Mouse (Mus musculus): ENCODE results near the gene Gm4869. TPM values are rescaled to one million over a fixed set of nuclear protein-coding genes. Genes with fewer than 3 reads are reported as not detected.
"Not testable (repeated sequence)": the region's sequence is repeated elsewhere in the genome, so short reads cannot be mapped to it uniquely, and the experiment has no call there.

Gene Gm4869
- polyA plus RNA-seq, 1 experiment from 2014 or later: not detected

DNA sequence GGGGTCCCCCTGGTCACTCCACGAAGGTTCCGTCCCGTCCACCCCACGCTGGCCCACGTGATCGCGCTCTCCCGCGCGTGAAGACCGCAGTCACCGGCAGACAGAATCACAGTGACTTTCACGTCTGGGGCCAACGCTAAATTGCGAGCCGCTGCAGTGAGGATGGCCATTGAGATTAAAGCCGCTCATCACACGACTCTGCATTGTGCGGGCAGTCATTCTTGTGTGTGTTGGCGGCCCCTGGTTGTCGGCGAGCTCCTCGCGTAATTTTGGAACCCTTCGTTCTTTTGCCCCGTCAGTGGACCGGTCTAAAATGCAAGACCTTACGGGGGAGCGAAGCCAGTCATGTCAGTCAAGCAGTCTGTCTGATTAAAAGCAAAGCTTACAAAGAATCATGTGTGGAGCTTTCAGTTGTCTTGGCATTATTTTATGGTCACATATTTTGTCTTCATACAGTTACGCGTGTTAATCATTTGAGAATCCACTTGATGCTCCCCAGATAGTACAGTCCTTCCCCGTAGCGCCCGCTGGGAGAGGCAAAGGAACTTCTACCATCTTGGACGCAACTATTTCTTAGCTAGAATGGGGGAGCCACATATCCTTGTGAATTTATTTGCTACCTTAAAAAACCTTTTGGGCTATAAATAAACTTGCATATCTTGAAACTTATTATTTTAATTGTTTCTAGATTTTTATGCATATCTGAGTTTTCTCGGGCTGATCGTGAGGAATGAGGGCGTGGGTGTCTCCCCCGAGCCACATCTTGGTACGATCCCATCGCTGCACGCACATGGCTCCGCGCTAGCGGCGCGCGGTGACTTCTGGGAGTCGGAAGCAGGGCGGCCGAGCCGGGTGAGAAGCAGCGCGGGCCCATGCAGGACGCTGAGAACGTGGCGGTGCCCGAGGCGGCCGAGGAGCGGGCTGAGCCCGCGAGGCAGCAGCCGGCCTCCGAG lies 26.7 kb upstream of the Gm4869 start, which contains the start of gene Eif3b:
Eif3b (plus strand) TSS at position 840 of the 953 bp plus-strand sequence.
- Histone ChIP-seq H3K4me1 (replicated peaks; ENCODE audit: control insufficient read depth, insufficient read depth, low read length) (peaks cover 28% of the 10 kb centered on the region), H3K4me2 (ENCODE audit: low read length) (peak within 1 kb of the TSS; percentile 88), H3K4me3 (replicated peaks; ENCODE audit: low read length) (peak within 1 kb of the TSS; percentile 94), H3K27me3 (replicated peaks; ENCODE audit: control insufficient read depth, insufficient read depth, low read length) (no peaks in the 10 kb centered on the region), H3K9ac (replicated peaks; ENCODE audit: low read depth, low read length) (peak within 1 kb of the TSS; percentile 91), H3K36me3 (ENCODE audit: control insufficient read depth, insufficient read depth) (no peaks in the 10 kb centered on the region), H3K27ac (ENCODE audit: low read length) (peak within 1 kb of the TSS; percentile 94), H3K9me3 (ENCODE audit: control insufficient read depth, low read length) (no peaks in the 10 kb centered on the region)
- WGBS: under 1% methylated on average over 65 of the region's 65 CpGs
- ATAC-seq: peak; percentile 95

DNA sequence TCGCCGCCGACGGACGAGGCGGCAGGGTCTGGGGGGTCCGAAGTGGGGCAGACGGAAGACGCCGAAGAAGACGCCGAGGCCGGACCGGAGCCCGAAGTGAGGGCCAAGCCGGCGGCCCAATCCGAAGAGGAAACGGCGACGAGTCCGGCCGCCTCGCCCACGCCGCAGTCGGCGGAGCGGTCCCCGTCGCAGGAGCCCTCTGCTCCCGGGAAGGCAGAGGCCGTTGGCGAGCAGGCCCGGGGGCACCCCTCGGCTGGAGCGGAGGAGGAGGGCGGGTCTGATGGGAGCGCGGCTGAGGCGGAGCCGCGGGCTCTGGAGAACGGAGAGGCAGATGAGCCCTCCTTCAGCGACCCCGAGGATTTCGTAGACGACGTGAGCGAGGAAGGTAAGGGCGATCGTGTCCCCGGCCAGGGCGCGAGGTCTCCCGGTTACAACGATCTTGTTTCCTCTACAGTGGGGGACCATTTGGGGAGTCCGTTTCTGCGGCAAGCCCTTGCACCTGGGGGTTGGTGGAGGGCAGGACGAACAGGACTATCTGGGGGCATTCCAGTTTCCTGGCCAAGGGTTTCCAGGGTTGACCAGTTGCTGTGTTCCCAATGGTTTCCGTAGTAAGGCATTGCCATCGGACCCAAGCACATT lies 25.9 kb upstream of the Gm4869 start:
- H3K9me3 ChIP-seq (ENCODE audit: control insufficient read depth, low read length): no peaks in the 10 kb centered on the region
- no peaks in the 10 kb centered on the region for H3K36me3 ChIP-seq (ENCODE audit: control insufficient read depth, insufficient read depth)
- peaks cover 28% of the 10 kb centered on the region for H3K4me1 ChIP-seq (replicated peaks; ENCODE audit: control insufficient read depth, insufficient read depth, low read length)
- peak overlapping the region; percentile 91 for H3K9ac ChIP-seq (replicated peaks; ENCODE audit: low read depth, low read length)
- H3K27ac ChIP-seq (ENCODE audit: low read length): peak overlapping the region; percentile 63
- H3K4me2 ChIP-seq (ENCODE audit: low read length): peak overlapping the region; percentile 88
- H3K27me3 ChIP-seq (replicated peaks; ENCODE audit: control insufficient read depth, insufficient read depth, low read length): no peaks in the 10 kb centered on the region
- peak; percentile 19; the same call in 1 of the 2 replicates for ATAC-seq
- under 1% methylated on average over 61 of the region's 62 CpGs for WGBS
- H3K4me3 ChIP-seq (replicated peaks; ENCODE audit: low read length): peak overlapping the region; percentile 94

DNA sequence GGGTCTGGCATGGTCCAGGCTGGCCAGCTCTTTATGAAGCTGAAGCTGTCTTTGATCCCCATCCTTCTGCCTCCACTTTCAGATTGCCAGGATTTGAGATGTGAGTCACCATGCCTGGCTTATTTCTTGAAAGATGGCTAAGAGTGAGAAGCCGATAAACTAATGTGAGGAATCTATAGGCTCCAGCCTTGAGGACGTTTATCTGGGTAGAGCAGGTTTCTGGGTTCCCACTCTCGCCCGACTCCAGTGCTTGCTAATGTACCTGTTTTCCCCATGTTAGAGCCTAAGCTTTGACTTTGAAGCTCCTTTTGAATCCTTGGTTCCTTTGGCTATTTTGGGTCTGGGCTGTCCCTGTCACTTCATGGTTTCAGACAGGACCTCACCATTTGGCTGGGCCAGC lies 24.8 kb upstream of the Gm4869 start:
- Histone ChIP-seq H3K9me3 (ENCODE audit: control insufficient read depth, low read length) (no peaks in the 10 kb centered on the region), H3K9ac (replicated peaks; ENCODE audit: low read depth, low read length) (no peak overlapping the region), H3K36me3 (ENCODE audit: control insufficient read depth, insufficient read depth) (no peaks in the 10 kb centered on the region), H3K4me1 (replicated peaks; ENCODE audit: control insufficient read depth, insufficient read depth, low read length) (peaks cover 28% of the 10 kb centered on the region), H3K27me3 (replicated peaks; ENCODE audit: control insufficient read depth, insufficient read depth, low read length) (no peaks in the 10 kb centered on the region), H3K4me2 (ENCODE audit: low read length) (peak overlapping the region; percentile 88), H3K27ac (ENCODE audit: low read length) (no peak overlapping the region), H3K4me3 (replicated peaks; ENCODE audit: low read length) (peak overlapping the region; percentile 94)
- 68% methylated on average over 4 of the region's 4 CpGs for WGBS
- no peak for ATAC-seq

DNA sequence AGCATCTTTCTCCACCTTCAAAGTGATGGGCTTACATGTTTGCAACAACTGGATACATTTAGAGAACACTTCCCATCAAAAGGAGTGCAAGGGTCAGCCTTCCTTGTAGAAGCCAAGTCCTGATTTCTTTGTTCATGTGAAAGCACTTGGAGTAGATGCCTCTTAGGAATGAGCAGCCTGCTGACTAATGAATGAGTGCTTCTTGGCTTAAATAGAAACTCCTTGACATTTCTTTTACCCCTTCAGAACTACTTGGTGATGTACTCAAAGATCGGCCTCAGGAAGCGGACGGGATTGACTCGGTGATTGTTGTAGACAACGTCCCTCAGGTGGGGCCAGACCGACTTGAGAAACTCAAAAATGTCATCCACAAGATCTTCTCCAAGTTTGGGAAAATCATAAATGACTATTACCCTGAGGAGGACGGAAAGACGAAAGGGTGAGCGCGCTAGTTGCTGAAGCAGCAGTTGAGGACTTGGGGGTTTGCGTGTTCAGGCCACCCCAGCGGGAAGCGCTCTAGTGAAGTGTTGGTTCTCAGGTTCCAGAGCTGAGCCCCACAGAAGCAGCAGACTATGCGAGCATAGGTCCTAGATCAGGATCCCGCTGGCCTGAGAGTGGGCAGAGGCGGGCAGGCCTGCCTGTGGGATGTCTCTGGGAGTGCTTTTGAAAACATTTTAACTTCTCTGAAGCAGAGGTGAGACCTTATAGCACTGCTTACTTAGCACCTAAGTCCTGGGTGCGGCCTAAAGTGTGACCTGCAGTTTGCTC lies 20.2 kb upstream of the Gm4869 start:
- peaks cover 25% of the 10 kb centered on the region for H3K36me3 ChIP-seq (ENCODE audit: control insufficient read depth, insufficient read depth)
- H3K9ac ChIP-seq (replicated peaks; ENCODE audit: low read depth, low read length): no peak overlapping the region
- WGBS: 94% methylated on average over 17 of the region's 17 CpGs
- no peak for ATAC-seq
- no peak overlapping the region for H3K27ac ChIP-seq (ENCODE audit: low read length)
- no peaks in the 10 kb centered on the region for H3K27me3 ChIP-seq (replicated peaks; ENCODE audit: control insufficient read depth, insufficient read depth, low read length)
- H3K4me3 ChIP-seq (replicated peaks; ENCODE audit: low read length): no peak overlapping the region
- no peaks in the 10 kb centered on the region for H3K9me3 ChIP-seq (ENCODE audit: control insufficient read depth, low read length)
- H3K4me2 ChIP-seq (ENCODE audit: low read length): no peak overlapping the region
- H3K4me1 ChIP-seq (replicated peaks; ENCODE audit: control insufficient read depth, insufficient read depth, low read length): peaks cover 20% of the 10 kb centered on the region

DNA sequence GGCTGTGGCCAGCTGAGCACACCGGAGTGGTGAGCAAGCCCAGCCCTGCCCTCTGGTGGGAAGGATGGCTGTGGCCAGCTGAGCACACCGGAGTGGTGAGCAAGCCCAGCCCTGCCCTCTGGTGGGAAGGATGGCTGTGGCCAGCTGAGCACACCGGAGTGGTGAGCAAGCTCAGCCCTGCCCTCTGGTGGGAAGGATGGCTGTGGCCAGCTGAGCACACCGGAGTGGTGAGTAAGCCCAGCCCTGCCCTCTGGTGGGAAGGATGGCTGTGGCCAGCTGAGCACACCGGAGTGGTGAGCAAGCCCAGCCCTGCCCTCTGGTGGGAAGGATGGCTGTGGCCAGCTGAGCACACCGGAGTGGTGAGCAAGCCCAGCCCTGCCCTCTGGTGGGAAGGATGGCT lies 6.3 kb upstream of the Gm4869 start:
- not testable (repeated sequence) for ATAC-seq; H3K9ac ChIP-seq (replicated peaks; ENCODE audit: low read depth, low read length); H3K4me3 ChIP-seq (replicated peaks; ENCODE audit: low read length); H3K4me1 ChIP-seq (replicated peaks; ENCODE audit: control insufficient read depth, insufficient read depth, low read length); H3K27me3 ChIP-seq (replicated peaks; ENCODE audit: control insufficient read depth, insufficient read depth, low read length); H3K9me3 ChIP-seq (ENCODE audit: control insufficient read depth, low read length); H3K27ac ChIP-seq (ENCODE audit: low read length); H3K4me2 ChIP-seq (ENCODE audit: low read length)
- H3K36me3 ChIP-seq (ENCODE audit: control insufficient read depth, insufficient read depth): peaks cover 56% of the 10 kb centered on the region
- WGBS: 83% methylated on average over 2 of the region's 6 CpGs

DNA sequence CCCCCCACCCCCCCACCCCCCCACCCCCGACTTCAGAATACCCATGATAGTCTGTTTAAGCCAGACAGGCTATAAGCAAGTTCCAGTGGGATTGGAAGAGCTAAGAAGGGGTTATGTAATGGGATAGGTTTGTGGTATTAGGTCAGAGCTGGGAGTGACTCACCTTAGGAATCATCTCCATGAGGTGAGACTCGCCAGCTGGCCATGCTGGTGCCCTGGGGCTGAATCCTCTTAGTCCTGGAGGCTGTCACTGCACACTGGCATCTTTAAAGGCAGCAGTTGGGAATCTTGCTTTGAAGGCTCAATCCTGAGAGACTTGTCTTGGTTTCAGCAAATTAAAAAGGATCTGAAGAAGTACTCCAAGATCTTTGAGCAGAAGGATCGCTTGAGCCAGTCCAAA lies 4.0 kb upstream of the Gm4869 start:
- 91% methylated on average over 2 of the region's 3 CpGs for WGBS
- H3K4me1 ChIP-seq (replicated peaks; ENCODE audit: control insufficient read depth, insufficient read depth, low read length): no peaks in the 10 kb centered on the region
- ATAC-seq: no peak
- H3K36me3 ChIP-seq (ENCODE audit: control insufficient read depth, insufficient read depth): peaks cover 47% of the 10 kb centered on the region
- H3K9ac ChIP-seq (replicated peaks; ENCODE audit: low read depth, low read length): no peak overlapping the region
- H3K9me3 ChIP-seq (ENCODE audit: control insufficient read depth, low read length): no peaks in the 10 kb centered on the region
- no peak overlapping the region for H3K4me3 ChIP-seq (replicated peaks; ENCODE audit: low read length)
- H3K27me3 ChIP-seq (replicated peaks; ENCODE audit: control insufficient read depth, insufficient read depth, low read length): no peaks in the 10 kb centered on the region
- no peak overlapping the region for H3K27ac ChIP-seq (ENCODE audit: low read length)
- H3K4me2 ChIP-seq (ENCODE audit: low read length): no peak overlapping the region

DNA sequence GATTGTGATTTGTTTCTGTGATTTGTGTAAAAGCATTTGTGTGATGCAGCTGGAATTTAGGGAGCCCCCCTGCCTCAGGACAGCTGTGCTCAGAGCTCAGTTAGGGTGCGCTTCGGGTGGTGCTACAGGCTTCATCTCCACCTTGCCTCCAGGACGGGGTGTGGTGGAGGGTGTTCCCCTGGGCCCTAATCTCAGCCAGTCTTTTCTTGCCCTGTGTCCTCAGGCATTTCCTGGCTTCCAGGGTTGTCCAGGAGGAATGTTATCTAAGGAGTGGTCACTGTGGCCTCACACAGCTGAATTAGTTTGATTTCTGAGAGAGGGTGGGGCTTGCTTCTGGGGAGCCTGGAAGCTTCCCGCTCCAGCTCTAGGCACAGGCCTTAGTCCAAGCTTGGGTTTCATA lies 1.4 kb upstream of the Gm4869 start:
- Histone ChIP-seq H3K9me3 (ENCODE audit: control insufficient read depth, low read length) (no peaks in the 10 kb centered on the region), H3K9ac (replicated peaks; ENCODE audit: low read depth, low read length) (no peak overlapping the region), H3K4me2 (ENCODE audit: low read length) (no peak overlapping the region), H3K27me3 (replicated peaks; ENCODE audit: control insufficient read depth, insufficient read depth, low read length) (no peaks in the 10 kb centered on the region), H3K4me1 (replicated peaks; ENCODE audit: control insufficient read depth, insufficient read depth, low read length) (no peaks in the 10 kb centered on the region), H3K36me3 (ENCODE audit: control insufficient read depth, insufficient read depth) (peaks cover 30% of the 10 kb centered on the region), H3K27ac (ENCODE audit: low read length) (no peak overlapping the region), H3K4me3 (replicated peaks; ENCODE audit: low read length) (no peak overlapping the region)
- 89% methylated on average over 4 of the region's 4 CpGs for WGBS
- no peak for ATAC-seq

DNA sequence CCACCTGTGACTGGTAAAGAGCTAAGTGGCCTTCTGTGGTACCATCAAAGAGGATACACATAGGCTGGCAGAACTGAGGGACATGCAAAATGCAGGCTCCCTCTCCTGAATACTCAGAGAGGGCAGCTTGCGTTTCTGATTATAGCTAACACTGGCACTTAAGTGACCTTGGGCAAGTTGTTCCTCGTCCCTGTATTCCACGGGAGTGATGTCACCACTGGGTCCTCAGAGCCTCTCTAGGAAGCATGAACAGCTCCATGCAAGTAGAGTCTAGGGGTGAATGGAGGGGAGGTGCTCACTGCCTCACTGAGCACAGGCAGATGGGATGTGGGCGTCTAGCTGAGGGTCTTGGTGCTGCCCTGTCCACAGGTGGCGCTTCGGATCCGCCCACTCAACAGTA lies 609 bp downstream of the Gm4869 start:
- no peak overlapping the region for H3K9ac ChIP-seq (replicated peaks; ENCODE audit: low read depth, low read length)
- H3K4me2 ChIP-seq (ENCODE audit: low read length): no peak overlapping the region
- H3K4me1 ChIP-seq (replicated peaks; ENCODE audit: control insufficient read depth, insufficient read depth, low read length): no peaks in the 10 kb centered on the region
- no peak overlapping the region for H3K27ac ChIP-seq (ENCODE audit: low read length)
- no peaks in the 10 kb centered on the region for H3K27me3 ChIP-seq (replicated peaks; ENCODE audit: control insufficient read depth, insufficient read depth, low read length)
- ATAC-seq: no peak
- no peaks in the 10 kb centered on the region for H3K9me3 ChIP-seq (ENCODE audit: control insufficient read depth, low read length)
- WGBS: 81% methylated on average over 7 of the region's 7 CpGs
- peaks cover 20% of the 10 kb centered on the region for H3K36me3 ChIP-seq (ENCODE audit: control insufficient read depth, insufficient read depth)
- no peak overlapping the region for H3K4me3 ChIP-seq (replicated peaks; ENCODE audit: low read length)

DNA sequence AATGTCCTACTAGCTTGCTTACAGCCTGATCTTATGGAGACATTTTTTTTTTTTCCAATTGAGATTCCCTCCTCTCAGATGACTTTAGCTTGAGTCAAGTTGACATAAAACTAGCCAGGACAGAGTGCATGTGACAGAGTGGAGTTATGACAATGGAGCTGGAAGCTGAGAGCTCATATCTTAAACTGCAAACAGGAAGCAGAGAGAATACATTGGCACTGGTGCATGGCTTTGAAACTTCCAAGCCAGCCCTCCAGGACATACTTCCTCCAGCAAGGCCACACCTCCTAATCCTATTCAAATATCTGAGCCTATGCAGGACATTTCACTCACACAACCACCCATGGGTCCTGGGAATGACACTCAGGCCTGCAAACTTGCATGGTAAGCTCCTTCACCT lies 9.0 kb downstream of the Gm4869 start:
- H3K9ac ChIP-seq (replicated peaks; ENCODE audit: low read depth, low read length): no peak overlapping the region
- H3K36me3 ChIP-seq (ENCODE audit: control insufficient read depth, insufficient read depth): no peaks in the 10 kb centered on the region
- H3K4me3 ChIP-seq (replicated peaks; ENCODE audit: low read length): no peak overlapping the region
- H3K27ac ChIP-seq (ENCODE audit: low read length): no peak overlapping the region
- peaks cover 3% of the 10 kb centered on the region; the same call in 1 of the 2 replicates for H3K4me1 ChIP-seq (replicated peaks; ENCODE audit: control insufficient read depth, insufficient read depth, low read length)
- no peaks in the 10 kb centered on the region for H3K9me3 ChIP-seq (ENCODE audit: control insufficient read depth, low read length)
- H3K4me2 ChIP-seq (ENCODE audit: low read length): no peak overlapping the region
- ATAC-seq: no peak
- H3K27me3 ChIP-seq (replicated peaks; ENCODE audit: control insufficient read depth, insufficient read depth, low read length): no peaks in the 10 kb centered on the region
